Mouse (Mus musculus) erythroblast, embryonic 14.5 days (primary cell): ENCODE results near the gene Magi1. TPM values are rescaled to one million over a fixed set of nuclear protein-coding genes. Genes with fewer than 3 reads are reported as not detected.

Source experiments
- H3K27me3 ChIP-seq: 2 replicates; pipeline ENCODE4 v1.6.1; 2012; ENCODE audit warnings: inconsistent platforms; ENCODE audit not compliant: control insufficient read depth
- H3K36me3 ChIP-seq: 2 replicates; pipeline ENCODE4 v1.6.1; 2012; ENCODE audit warnings: mild to moderate bottlenecking, inconsistent platforms; ENCODE audit not compliant: control insufficient read depth
- H3K4me1 ChIP-seq: 2 replicates; pipeline ENCODE4 v1.6.1; 2012; ENCODE audit warnings: inconsistent platforms; ENCODE audit not compliant: control insufficient read depth
- H3K4me3 ChIP-seq: replicated peaks from 2 replicates; pipeline ENCODE3; 2012; ENCODE audit warnings: moderate library complexity, mild to moderate bottlenecking, inconsistent platforms
- H3K9me3 ChIP-seq: 2 replicates; pipeline ENCODE4 v1.6.1; 2012; ENCODE audit warnings: low read length, inconsistent platforms, mixed read lengths; ENCODE audit not compliant: control insufficient read depth
- GATA1 ChIP-seq: IDR thresholded peaks from 2 replicates; pipeline ENCODE4 v1.6.1; 2012; ENCODE audit warnings: low read length, inconsistent platforms, mixed read lengths
- TAL1 ChIP-seq: IDR thresholded peaks from 3 replicates; pipeline ENCODE4 v1.6.1; 2012; ENCODE audit warnings: low read length, inconsistent platforms, mixed read lengths
- polyA plus RNA-seq: library from polyadenylated mRNA; stranded (reverse); fragments of >175 nt; gene quantifications from 2 replicates; pipeline ENCODE4 v1.2.3, GENCODE M21; 2012

The Magi1 gene
- polyA plus RNA-seq, 1 experiment = 0.16 TPM

GRCm38 (mm10) chr6:93770283-93771025 is 513.3 kb downstream of the Magi1 start:
- no peaks in the 10 kb centered on the region for H3K9me3 ChIP-seq
- no peaks in the 10 kb centered on the region for H3K36me3 ChIP-seq
- no peak overlapping the region for H3K4me3 ChIP-seq
- no peaks in the 10 kb centered on the region for H3K4me1 ChIP-seq
- H3K27me3 ChIP-seq = no peaks in the 10 kb centered on the region
- TF ChIP-seq TAL1 (no peak), GATA1 (no peak)

GRCm38 (mm10) chr6:93758114-93758513 is 525.6 kb downstream of the Magi1 start:
- no peak for TF ChIP-seq GATA1
- TF ChIP-seq TAL1 = no peak
- Histone ChIP-seq H3K4me1 (no peaks in the 10 kb centered on the region), H3K9me3 (no peaks in the 10 kb centered on the region), H3K4me3 (no peak overlapping the region), H3K36me3 (no peaks in the 10 kb centered on the region), H3K27me3 (no peaks in the 10 kb centered on the region)

GRCm38 (mm10) chr6:93757353-93758087 is 526.2 kb downstream of the Magi1 start:
- TF ChIP-seq TAL1 = no peak
- no peak for TF ChIP-seq GATA1
- Histone ChIP-seq H3K27me3 (no peaks in the 10 kb centered on the region), H3K4me3 (no peak overlapping the region), H3K4me1 (no peaks in the 10 kb centered on the region), H3K36me3 (no peaks in the 10 kb centered on the region), H3K9me3 (no peaks in the 10 kb centered on the region)

GRCm38 (mm10) chr6:93743145-93743544 is 540.6 kb downstream of the Magi1 start:
- Histone ChIP-seq H3K9me3 (no peaks in the 10 kb centered on the region), H3K4me1 (no peaks in the 10 kb centered on the region), H3K27me3 (no peaks in the 10 kb centered on the region), H3K36me3 (peaks cover 2% of the 10 kb centered on the region; the same call in 1 of the 2 replicates), H3K4me3 (no peak overlapping the region)
- TF ChIP-seq GATA1 (no peak), TAL1 (no peak)

GRCm38 (mm10) chr6:93739786-93740185 is 543.9 kb downstream of the Magi1 start:
- H3K4me1 ChIP-seq = no peaks in the 10 kb centered on the region
- H3K9me3 ChIP-seq = no peaks in the 10 kb centered on the region
- no peaks in the 10 kb centered on the region for H3K27me3 ChIP-seq
- no peak overlapping the region for H3K4me3 ChIP-seq
- no peak for TF ChIP-seq GATA1
- TF ChIP-seq TAL1 = no peak
- no peaks in the 10 kb centered on the region for H3K36me3 ChIP-seq

- Histone ChIP-seq H3K9me3 (no peaks in the 10 kb centered on the region), H3K4me3 (no peak overlapping the region), H3K36me3 (no peaks in the 10 kb centered on the region), H3K4me1 (no peaks in the 10 kb centered on the region), H3K27me3 (no peaks in the 10 kb centered on the region)
- TF ChIP-seq TAL1 = no peak
- no peak for TF ChIP-seq GATA1
Measured at GRCm38 (mm10) chr6:93737083-93737482, 546.6 kb downstream of the Magi1 start.

GRCm38 (mm10) chr6:93736071-93736470 is 547.6 kb downstream of the Magi1 start:
- TF ChIP-seq TAL1 = no peak
- TF ChIP-seq GATA1 = no peak

GRCm38 (mm10) chr6:93733800-93734199 is 549.9 kb downstream of the Magi1 start:
- H3K36me3 ChIP-seq = no peaks in the 10 kb centered on the region
- H3K4me3 ChIP-seq = no peak overlapping the region
- no peaks in the 10 kb centered on the region for H3K4me1 ChIP-seq
- no peaks in the 10 kb centered on the region for H3K27me3 ChIP-seq
- H3K9me3 ChIP-seq = no peaks in the 10 kb centered on the region
- no peak for TF ChIP-seq GATA1
- TF ChIP-seq TAL1 = no peak

More at GRCm38 (mm10) chr6:93736071-93736470, 547.6 kb downstream of the Magi1 start:
- H3K4me1 ChIP-seq = no peaks in the 10 kb centered on the region
- H3K4me3 ChIP-seq = no peak overlapping the region
- no peaks in the 10 kb centered on the region for H3K9me3 ChIP-seq
- H3K27me3 ChIP-seq = no peaks in the 10 kb centered on the region
- H3K36me3 ChIP-seq = no peaks in the 10 kb centered on the region

- TF ChIP-seq TAL1 (no peak), GATA1 (no peak)
- H3K4me3 ChIP-seq = no peak overlapping the region
- no peaks in the 10 kb centered on the region for H3K27me3 ChIP-seq
- H3K9me3 ChIP-seq = no peaks in the 10 kb centered on the region
- no peaks in the 10 kb centered on the region for H3K36me3 ChIP-seq
- H3K4me1 ChIP-seq = no peaks in the 10 kb centered on the region
Measured at GRCm38 (mm10) chr6:93729702-93730101, 554.0 kb downstream of the Magi1 start.
